ENCODE assay signal across 11 mouse cellular contexts in genomic region chr10:43601511-43602396, GRCm38 (mm10). TPM values are rescaled to one million over a fixed set of nuclear protein-coding genes. Genes with fewer than 3 reads are reported as not detected.
DNase-seq lines count a peak whose midpoint lies in the region; ATAC-seq lines count a peak whose summit lies in the region.
"Had no signal": no experiment of that assay in that cellular context is flagged by ENCODE, and none has a peak within 500 bp of the region (broad histone marks: within the 10 kb centered on the region; RNA-seq: fewer than 3 reads in every experiment).

No protein-coding gene starts in this region.

- no peak overlapping the region for H3K9ac ChIP-seq in forebrain, embryonic 11.5 days (ENCODE audit: low read length)
- peak overlapping the region; percentile 5; the same call in 1 of the 2 replicates for H3K9ac ChIP-seq in hindbrain, embryonic 14.5 days
- no peak overlapping the region for H3K9ac ChIP-seq in midbrain, embryonic 14.5 days (replicated peaks; ENCODE audit: low read length)

- ATAC-seq in forebrain, embryonic 11.5 days (replicated peaks; ENCODE audit: low FRiP score) = no peak
- peak; percentile 83 for ATAC-seq in hindbrain, embryonic 14.5 days (ENCODE audit: low FRiP score)
- ATAC-seq in midbrain, embryonic 14.5 days (ENCODE audit: low FRiP score, low TSS enrichment) = no peak

- DNase-seq in forebrain, embryonic 10.5 days (ENCODE audit: extremely low spot score, low spot score) = no peak
- no peak for DNase-seq in forebrain, embryonic 11.5 days (ENCODE audit: low spot score)
- DNase-seq in embryo, embryonic 10.5 days (ENCODE audit: low spot score) = peak; percentile 46
- DNase-seq in hindbrain, embryonic 14.5 days (ENCODE audit: low spot score) = no peak
- DNase-seq in midbrain, embryonic 14.5 days = no peak
- DNase-seq in adrenal gland, postnatal 25 days = no peak
- DNase-seq in adrenal gland, postnatal 10 days = no peak
- no peak for DNase-seq in urinary bladder, postnatal 14 days (ENCODE audit: low spot score)
- DNase-seq: cerebellum, adult 11 months; lung, postnatal 10 days; right cerebral cortex, postnatal 4 days had no signal

- H3K36me3 ChIP-seq in forebrain, embryonic 10.5 days (replicated peaks) = no peaks in the 10 kb centered on the region
- H3K36me3 ChIP-seq in forebrain, embryonic 11.5 days (ENCODE audit: control insufficient read depth, insufficient read depth, low read length) = no peaks in the 10 kb centered on the region
- H3K36me3 ChIP-seq in hindbrain, embryonic 14.5 days (replicated peaks; ENCODE audit: control insufficient read depth, insufficient read depth) = no peaks in the 10 kb centered on the region
- H3K36me3 ChIP-seq in midbrain, embryonic 14.5 days (ENCODE audit: control insufficient read depth, insufficient read depth, low read length) = no peaks in the 10 kb centered on the region

- no peak overlapping the region for H3K4me3 ChIP-seq in forebrain, embryonic 10.5 days
- H3K4me3 ChIP-seq in forebrain, embryonic 11.5 days (ENCODE audit: low read depth, low read length) = no peak overlapping the region
- no peak overlapping the region for H3K4me3 ChIP-seq in hindbrain, embryonic 14.5 days (replicated peaks; ENCODE audit: low read length)
- H3K4me3 ChIP-seq in midbrain, embryonic 14.5 days (replicated peaks; ENCODE audit: low read depth, low read length) = no peak overlapping the region

- H3K27me3 ChIP-seq in forebrain, embryonic 10.5 days (ENCODE audit: poor library complexity, severe bottlenecking) = no peaks in the 10 kb centered on the region
- H3K27me3 ChIP-seq in forebrain, embryonic 11.5 days (ENCODE audit: control insufficient read depth, insufficient read depth, low read length) = no peaks in the 10 kb centered on the region
- H3K27me3 ChIP-seq in hindbrain, embryonic 14.5 days (ENCODE audit: control insufficient read depth, insufficient read depth, low read length) = no peaks in the 10 kb centered on the region
- H3K27me3 ChIP-seq in midbrain, embryonic 14.5 days (ENCODE audit: control insufficient read depth, insufficient read depth, low read length) = no peaks in the 10 kb centered on the region

- H3K4me2 ChIP-seq in forebrain, embryonic 11.5 days (ENCODE audit: low read depth, low read length, severe bottlenecking) = no peak overlapping the region
- H3K4me2 ChIP-seq in hindbrain, embryonic 14.5 days (replicated peaks) = no peak overlapping the region
- no peak overlapping the region for H3K4me2 ChIP-seq in midbrain, embryonic 14.5 days (ENCODE audit: low read length)

- H3K4me1 ChIP-seq in forebrain, embryonic 10.5 days = peaks cover 12% of the 10 kb centered on the region
- H3K4me1 ChIP-seq in forebrain, embryonic 11.5 days (replicated peaks; ENCODE audit: control insufficient read depth, insufficient read depth, low read length) = no peaks in the 10 kb centered on the region; the same call in 1 of the 2 replicates
- H3K4me1 ChIP-seq in hindbrain, embryonic 14.5 days (replicated peaks; ENCODE audit: control insufficient read depth, insufficient read depth, low read length) = no peaks in the 10 kb centered on the region
- H3K4me1 ChIP-seq in midbrain, embryonic 14.5 days (ENCODE audit: control insufficient read depth, insufficient read depth, low read length) = no peaks in the 10 kb centered on the region

- 0 out of 2 replicates have a peak overlapping the region, but pooled peaks have one; percentile 35 for H3K27ac ChIP-seq in forebrain, embryonic 10.5 days
- H3K27ac ChIP-seq in forebrain, embryonic 11.5 days (ENCODE audit: low read depth, low read length) = no peak overlapping the region
- peak overlapping the region; percentile 71 for H3K27ac ChIP-seq in hindbrain, embryonic 14.5 days
- 0 out of 2 replicates have a peak overlapping the region, but pooled peaks have one; percentile 32 for H3K27ac ChIP-seq in midbrain, embryonic 14.5 days (replicated peaks; ENCODE audit: low read depth, low read length)

- WGBS in forebrain, embryonic 10.5 days = 57% methylated on average over 14 of the region's 14 CpGs
- 53% methylated on average over 14 of the region's 14 CpGs for WGBS in forebrain, embryonic 11.5 days
- WGBS in hindbrain, embryonic 14.5 days = 52% methylated on average over 14 of the region's 14 CpGs
- 67% methylated on average over 14 of the region's 14 CpGs for WGBS in midbrain, embryonic 14.5 days

- no peaks in the 10 kb centered on the region for H3K9me3 ChIP-seq in forebrain, embryonic 10.5 days
- no peaks in the 10 kb centered on the region for H3K9me3 ChIP-seq in forebrain, embryonic 11.5 days (ENCODE audit: control insufficient read depth, low read length)
- H3K9me3 ChIP-seq in hindbrain, embryonic 14.5 days (ENCODE audit: control insufficient read depth, low read length) = no peaks in the 10 kb centered on the region
- no peaks in the 10 kb centered on the region for H3K9me3 ChIP-seq in midbrain, embryonic 14.5 days (ENCODE audit: control insufficient read depth, low read length)

RNA-seq across cellular contexts. Expression of gene Cd24a, which starts 23.7 kb away (rescaled TPM):
- polyA plus RNA-seq in forebrain, embryonic 10.5 days (2016; fragmentation: Nextera tagmentation; extraction: Ambion mirVana) = 183 and 206 TPM in 2 replicates
- 342 and 364 TPM in 2 replicates for polyA plus RNA-seq in forebrain, embryonic 11.5 days (2014; fragmentation: Nextera tagmentation; extraction: Ambion mirVana)
- 938 and 954 TPM in 2 replicates for polyA plus RNA-seq in hindbrain, embryonic 14.5 days (2014; fragmentation: Nextera tagmentation; extraction: Ambion mirVana)
- polyA plus RNA-seq in midbrain, embryonic 14.5 days (2014; fragmentation: Nextera tagmentation; extraction: Ambion mirVana) = 1,113 and 1,163 TPM in 2 replicates
- 24.7 and 26.6 TPM in 2 replicates for total RNA-seq in adrenal gland, postnatal 25 days (2021)
- 10 to 100 TPM; 59.7 to 91.7 TPM for total RNA-seq in adrenal gland, postnatal 10 days (2021)
